Mouse (Mus musculus) heart, postnatal 0 days (tissue): Measurements from ENCODE around the gene Scnn1b.

Experiments
- CTCF ChIP-seq: IDR thresholded peaks from 2 replicates; pipeline ENCODE4 v1.5.1; 2016; ENCODE audit warnings: antibody characterized with exemption, control low read depth, low read depth
- EP300 ChIP-seq: IDR thresholded peaks from 2 replicates; pipeline ENCODE4 v1.6.1; 2016; ENCODE audit warnings: antibody characterized with exemption, low read depth

DNA sequence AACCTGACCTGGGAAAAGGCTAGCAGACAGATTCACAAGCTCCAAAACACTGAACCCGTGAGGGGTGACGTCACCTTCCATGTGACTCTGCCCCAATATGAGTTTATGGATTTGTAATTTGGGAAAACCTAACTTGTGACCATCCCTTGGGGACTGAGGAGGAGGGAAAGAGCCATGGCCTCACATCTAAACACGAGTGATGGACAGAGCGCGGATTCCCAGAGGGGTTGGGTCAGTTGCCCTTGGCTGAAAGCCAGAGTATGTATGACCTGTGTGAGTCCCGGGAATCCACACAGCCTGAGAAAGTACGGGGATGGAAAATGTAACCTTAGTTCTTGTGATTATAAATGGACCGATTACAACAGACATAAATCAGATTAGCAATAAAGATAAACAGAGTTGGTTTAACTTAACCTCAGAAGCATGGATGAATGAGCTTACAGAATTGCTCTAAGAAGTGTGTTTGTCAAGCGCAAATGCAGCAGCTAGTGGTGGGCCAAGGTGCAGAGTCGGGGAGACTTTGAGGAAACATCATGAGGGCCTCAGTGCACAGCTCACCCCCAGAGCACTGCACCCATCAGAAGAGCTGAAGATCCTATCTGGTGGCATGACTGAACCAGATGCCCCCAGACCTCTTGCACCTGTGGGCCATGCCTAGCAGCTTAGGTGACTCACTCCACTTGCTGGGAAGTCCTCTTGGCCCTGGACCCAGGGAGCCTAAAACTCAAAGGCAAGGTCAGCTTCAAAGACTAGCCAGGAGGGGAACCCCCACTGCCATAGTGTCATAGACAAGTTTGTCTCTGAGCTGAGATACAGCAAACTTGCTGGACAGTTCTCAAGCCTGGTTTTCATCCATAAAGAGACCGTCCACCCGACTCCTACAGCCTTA is 71.3 kb downstream of the Scnn1b start:
- no peak for TF ChIP-seq CTCF
- TF ChIP-seq EP300, result no peak
